Mouse (Mus musculus) heart, embryonic 11.5 days (tissue): ENCODE data around the gene Lmbrd1. TPM values are rescaled to one million over a fixed set of nuclear protein-coding genes. Genes with fewer than 3 reads are reported as not detected.

Experiments used
- ATAC-seq: fragments of 200-750 bp; cut with Nextera tagmentation; replicated peaks from 2 replicates; pipeline ENCODE4 v1.8.0; 2017; ENCODE audit warnings: moderate library complexity; ENCODE audit not compliant: insufficient number of reproducible peaks, low FRiP score, low TSS enrichment
- H3K27ac ChIP-seq: fragments of 300-500 bp; sonication (generic); 2 replicates; pipeline ENCODE4 v1.5.1; 2014; ENCODE audit warnings: mild to moderate bottlenecking, low read depth, low read length
- H3K27me3 ChIP-seq: fragments of 300-500 bp; sonication (generic); 2 replicates; pipeline ENCODE4 v1.6.1; 2014; ENCODE audit warnings: mild to moderate bottlenecking, low read length, mixed read lengths; ENCODE audit not compliant: control insufficient read depth, insufficient read depth
- H3K36me3 ChIP-seq: fragments of 300-500 bp; sonication (generic); 2 replicates; pipeline ENCODE4 v1.6.1; 2014; ENCODE audit warnings: mild to moderate bottlenecking, low read length, moderate library complexity, mixed read lengths; ENCODE audit not compliant: control insufficient read depth, insufficient read depth
- H3K4me1 ChIP-seq: fragments of 300-500 bp; sonication (generic); 2 replicates; pipeline ENCODE4 v1.6.1; 2014; ENCODE audit warnings: low read length; ENCODE audit not compliant: control insufficient read depth, insufficient read depth
- H3K4me2 ChIP-seq: fragments of 300-500 bp; sonication (generic); 2 replicates; pipeline ENCODE4 v1.6.1; 2014; ENCODE audit warnings: mild to moderate bottlenecking, moderate library complexity
- H3K4me3 ChIP-seq: fragments of 300-500 bp; sonication (generic); 2 replicates; pipeline ENCODE4 v1.5.1; 2014; ENCODE audit warnings: low read depth, low read length
- H3K9ac ChIP-seq: fragments of 300-500 bp; sonication (generic); 2 replicates; pipeline ENCODE4 v1.6.1; 2014; ENCODE audit warnings: mild to moderate bottlenecking, low read depth, low read length, moderate library complexity
- H3K9me3 ChIP-seq: fragments of 300-500 bp; sonication (generic); replicated peaks from 2 replicates; pipeline ENCODE4 v1.6.1; 2016; ENCODE audit warnings: low read length; ENCODE audit not compliant: control insufficient read depth
- WGBS: fragments of 180-500 bp; shearing (Covaris S2); extraction: QIAGEN DNeasy Blood & Tissue Kit; methylation state at CpG from one replicate; pipeline ENCODE4 v1.1.7; 2014; ENCODE audit not compliant: insufficient replicate concordance; 5-methylcytosine and 5-hydroxymethylcytosine counted together
- polyA plus RNA-seq: library from polyadenylated mRNA; unstranded; fragments of >200 nt; fragmentation: Nextera tagmentation; extraction: Ambion mirVana; gene quantifications from 2 replicates; pipeline ENCODE4 v1.2.1, GENCODE M21; 2014

Gene Lmbrd1
- polyA plus RNA-seq, 1 experiment from 2014 or later = 21.9 TPM

GRCm38 (mm10) chr1:24699320-24699719, 20.9 kb downstream of the Lmbrd1 start:
- Histone ChIP-seq H3K9me3 (no peaks in the 10 kb centered on the region), H3K4me2 (peak overlapping the region; percentile 47), H3K4me3 (no peak overlapping the region), H3K36me3 (no peaks in the 10 kb centered on the region), H3K4me1 (0 out of 2 replicates have a peak, but pooled peaks cover 5% of the 10 kb centered on the region), H3K9ac (no peak overlapping the region), H3K27me3 (no peaks in the 10 kb centered on the region), H3K27ac (no peak overlapping the region)
- WGBS = 15% methylated on average over 9 of the region's 9 CpGs
- peak; percentile 77 for ATAC-seq

- 87% methylated on average over 5 of the region's 5 CpGs for WGBS
- Histone ChIP-seq H3K27ac (no peak overlapping the region), H3K27me3 (no peaks in the 10 kb centered on the region), H3K4me3 (no peak overlapping the region), H3K9ac (no peak overlapping the region), H3K9me3 (no peaks in the 10 kb centered on the region), H3K36me3 (no peaks in the 10 kb centered on the region), H3K4me1 (0 out of 2 replicates have a peak, but pooled peaks cover 5% of the 10 kb centered on the region), H3K4me2 (no peak overlapping the region)
- no peak for ATAC-seq
Observed at GRCm38 (mm10) chr1:24700241-24700640, 21.8 kb downstream of the Lmbrd1 start.

GRCm38 (mm10) chr1:24703821-24704220, 25.4 kb downstream of the Lmbrd1 start:
- 83% methylated on average over 6 of the region's 6 CpGs for WGBS
- Histone ChIP-seq H3K4me3 (no peak overlapping the region), H3K9ac (no peak overlapping the region), H3K27ac (no peak overlapping the region), H3K36me3 (no peaks in the 10 kb centered on the region), H3K9me3 (no peaks in the 10 kb centered on the region), H3K4me2 (no peak overlapping the region), H3K4me1 (0 out of 2 replicates have a peak, but pooled peaks cover 5% of the 10 kb centered on the region), H3K27me3 (no peaks in the 10 kb centered on the region)
- no peak for ATAC-seq

GRCm38 (mm10) chr1:24716301-24716700, 37.9 kb downstream of the Lmbrd1 start:
- 81% methylated on average over 4 of the region's 4 CpGs for WGBS
- H3K9me3 ChIP-seq = no peaks in the 10 kb centered on the region
- H3K4me2 ChIP-seq = no peak overlapping the region
- H3K27me3 ChIP-seq = no peaks in the 10 kb centered on the region
- no peak overlapping the region for H3K4me3 ChIP-seq
- no peak overlapping the region for H3K9ac ChIP-seq
- H3K27ac ChIP-seq = no peak overlapping the region
- H3K4me1 ChIP-seq = no peaks in the 10 kb centered on the region
- no peak for ATAC-seq
- H3K36me3 ChIP-seq = peaks cover 2% of the 10 kb centered on the region; the same call in 1 of the 2 replicates

GRCm38 (mm10) chr1:24719621-24720020, 41.2 kb downstream of the Lmbrd1 start:
- H3K4me3 ChIP-seq = no peak overlapping the region
- 54% methylated on average over 3 of the region's 3 CpGs for WGBS
- H3K27ac ChIP-seq = no peak overlapping the region
- H3K4me2 ChIP-seq = no peak overlapping the region
- H3K4me1 ChIP-seq = no peaks in the 10 kb centered on the region
- ATAC-seq = no peak
- no peak overlapping the region for H3K9ac ChIP-seq
- H3K27me3 ChIP-seq = no peaks in the 10 kb centered on the region
- peaks cover 2% of the 10 kb centered on the region; the same call in 1 of the 2 replicates for H3K36me3 ChIP-seq
- no peaks in the 10 kb centered on the region for H3K9me3 ChIP-seq

- Histone ChIP-seq H3K36me3 (peaks cover 2% of the 10 kb centered on the region; the same call in 1 of the 2 replicates), H3K9ac (no peak overlapping the region), H3K4me3 (no peak overlapping the region), H3K27me3 (no peaks in the 10 kb centered on the region), H3K27ac (no peak overlapping the region), H3K4me1 (no peaks in the 10 kb centered on the region), H3K9me3 (no peaks in the 10 kb centered on the region), H3K4me2 (no peak overlapping the region)
- no peak for ATAC-seq
- 77% methylated on average over 1 of the region's 1 CpGs for WGBS
Observed at GRCm38 (mm10) chr1:24720209-24720608, 41.8 kb downstream of the Lmbrd1 start.

GRCm38 (mm10) chr1:24729784-24730183, 51.4 kb downstream of the Lmbrd1 start:
- Histone ChIP-seq H3K4me2 (no peak overlapping the region), H3K9me3 (no peaks in the 10 kb centered on the region), H3K36me3 (peaks cover 18% of the 10 kb centered on the region), H3K4me3 (no peak overlapping the region), H3K4me1 (no peaks in the 10 kb centered on the region), H3K27ac (no peak overlapping the region), H3K27me3 (no peaks in the 10 kb centered on the region), H3K9ac (no peak overlapping the region)
- ATAC-seq = no peak
- WGBS = 90% methylated on average over 11 of the region's 11 CpGs

- no peak overlapping the region for H3K4me2 ChIP-seq
- no peak for ATAC-seq
- H3K9me3 ChIP-seq = no peaks in the 10 kb centered on the region
- no peak overlapping the region for H3K4me3 ChIP-seq
- H3K4me1 ChIP-seq = no peaks in the 10 kb centered on the region
- no peak overlapping the region for H3K9ac ChIP-seq
- peaks cover 18% of the 10 kb centered on the region for H3K36me3 ChIP-seq
- 92% methylated on average over 3 of the region's 3 CpGs for WGBS
- no peaks in the 10 kb centered on the region for H3K27me3 ChIP-seq
- H3K27ac ChIP-seq = no peak overlapping the region
Observed at GRCm38 (mm10) chr1:24732286-24732685, 53.9 kb downstream of the Lmbrd1 start.

GRCm38 (mm10) chr1:24734866-24735265, 56.4 kb downstream of the Lmbrd1 start:
- ATAC-seq = no peak
- H3K4me2 ChIP-seq = no peak overlapping the region
- no peaks in the 10 kb centered on the region for H3K27me3 ChIP-seq
- H3K27ac ChIP-seq = no peak overlapping the region
- no peaks in the 10 kb centered on the region for H3K4me1 ChIP-seq
- H3K4me3 ChIP-seq = no peak overlapping the region
- H3K36me3 ChIP-seq = peaks cover 13% of the 10 kb centered on the region
- WGBS = 69% methylated on average over 5 of the region's 5 CpGs
- no peaks in the 10 kb centered on the region for H3K9me3 ChIP-seq
- H3K9ac ChIP-seq = no peak overlapping the region
